Mouse (Mus musculus) liver, embryonic 16.5 days (tissue): Measurements from ENCODE around the gene Zfp385a. TPM values are rescaled to one million over a fixed set of nuclear protein-coding genes. Genes with fewer than 3 reads are reported as not detected.

Experiments used
- ATAC-seq: fragments of 200-750 bp; cut with Nextera tagmentation; 2 replicates; pipeline ENCODE4 v1.8.0; 2017; ENCODE audit warnings: low read depth, mild to moderate bottlenecking, moderate number of reproducible peaks, moderate library complexity
- H3K27ac ChIP-seq: fragments of 300-500 bp; sonication (generic); 2 replicates; pipeline ENCODE4 v1.5.1; 2014; ENCODE audit warnings: mild to moderate bottlenecking, low read length
- H3K27me3 ChIP-seq: fragments of 300-500 bp; sonication (generic); 2 replicates; pipeline ENCODE4 v1.6.1; 2014; ENCODE audit warnings: low read depth, low read length, mixed read lengths; ENCODE audit not compliant: control insufficient read depth, insufficient read depth
- H3K36me3 ChIP-seq: fragments of 300-500 bp; sonication (generic); 2 replicates; pipeline ENCODE4 v1.6.1; 2014; ENCODE audit warnings: mild to moderate bottlenecking; ENCODE audit not compliant: control insufficient read depth, insufficient read depth
- H3K4me1 ChIP-seq: fragments of 300-500 bp; sonication (generic); 2 replicates; pipeline ENCODE4 v1.6.1; 2014; ENCODE audit warnings: low read depth, low read length, mixed read lengths; ENCODE audit not compliant: control insufficient read depth
- H3K4me2 ChIP-seq: fragments of 300-500 bp; sonication (generic); 2 replicates; pipeline ENCODE4 v1.6.1; 2014; ENCODE audit warnings: low read depth, low read length, mixed read lengths
- H3K4me3 ChIP-seq: fragments of 300-500 bp; sonication (generic); 2 replicates; pipeline ENCODE4 v1.5.1; 2014; ENCODE audit warnings: low read depth, mild to moderate bottlenecking, low read length
- H3K9ac ChIP-seq: fragments of 300-500 bp; sonication (generic); 2 replicates; pipeline ENCODE4 v1.6.1; 2014; ENCODE audit warnings: low read depth, low read length
- H3K9me3 ChIP-seq: fragments of 300-500 bp; sonication (generic); replicated peaks from 2 replicates; pipeline ENCODE4 v1.6.1; 2016; ENCODE audit warnings: low read length; ENCODE audit not compliant: control insufficient read depth
- WGBS: fragments of 180-500 bp; shearing (Covaris S2); extraction: QIAGEN DNeasy Blood & Tissue Kit; methylation state at CpG from one replicate; pipeline ENCODE4 v1.1.7; 2014; ENCODE audit not compliant: insufficient replicate concordance; 5-methylcytosine and 5-hydroxymethylcytosine counted together
- microRNA counts: library from miRNA; unstranded; fragments of <30 nt; microRNA quantifications from one replicate; lab custom pipeline; 2016
- microRNA-seq: library from miRNA; unstranded; fragments of <30 nt; microRNA quantifications from one replicate; pipeline ENCODE4, GENCODE M21; 2016
- polyA plus RNA-seq: library from polyadenylated mRNA; unstranded; fragments of >200 nt; fragmentation: Nextera tagmentation; extraction: Ambion mirVana; gene quantifications from 2 replicates; pipeline ENCODE4 v1.2.1, GENCODE M21; 2015

The Zfp385a gene
- polyA plus RNA-seq, 1 experiment from 2014 or later = 7.0 TPM

DNA sequence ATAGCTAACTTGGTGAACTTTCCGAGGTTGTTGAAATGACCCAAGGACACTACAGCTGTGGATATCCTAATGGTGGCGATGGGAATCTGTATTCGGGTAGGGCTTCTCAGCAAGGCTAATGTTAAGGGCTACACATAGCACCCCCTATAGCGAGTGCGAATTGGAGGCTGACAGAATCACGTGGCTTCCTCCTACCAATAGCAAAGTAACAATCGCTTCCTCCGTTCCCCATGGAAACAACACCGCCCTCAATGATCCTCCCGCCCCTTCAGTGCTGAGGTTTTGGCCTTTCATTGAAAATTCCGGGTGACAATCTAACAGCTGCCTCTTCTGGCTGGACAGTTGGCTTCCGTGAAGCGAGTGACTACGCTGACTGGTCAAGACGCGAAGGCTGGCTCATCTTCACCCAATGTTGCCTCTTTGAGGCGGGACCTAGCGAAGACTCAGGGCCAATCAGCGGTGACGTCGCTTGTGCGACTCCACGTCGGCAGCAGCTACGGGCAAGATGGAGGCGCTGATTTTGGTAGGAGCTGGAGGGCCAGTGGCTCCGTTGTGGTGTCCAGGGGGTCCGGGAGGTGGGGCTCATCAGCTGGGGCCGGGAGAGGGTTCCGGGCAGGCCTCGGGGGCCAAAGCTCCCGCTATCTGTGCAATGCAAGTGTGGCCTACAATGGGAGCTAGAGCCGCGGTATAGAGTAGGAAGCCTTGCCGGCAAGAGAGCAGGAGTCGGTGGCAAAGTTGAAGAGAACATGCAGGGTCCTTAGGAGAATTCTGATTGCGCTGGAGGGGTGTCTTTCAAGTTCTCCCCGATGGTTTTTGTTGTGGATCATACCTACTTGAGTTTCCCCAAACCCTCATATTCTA, 67.2 kb downstream of the Zfp385a start, which contains the start of gene Copz1:
TSS of gene Copz1 (plus strand) at position 296 of the 861 bp plus-strand sequence.
- ATAC-seq = peak; percentile 97
- Histone ChIP-seq H3K4me1 (peaks cover 32% of the 10 kb centered on the region), H3K27me3 (no peaks in the 10 kb centered on the region), H3K27ac (peak within 1 kb of the TSS; percentile 85), H3K9ac (peak within 1 kb of the TSS; percentile 87), H3K36me3 (peaks cover under 1% of the 10 kb centered on the region; the same call in 1 of the 2 replicates), H3K9me3 (no peaks in the 10 kb centered on the region), H3K4me2 (peak within 1 kb of the TSS; percentile 78), H3K4me3 (peak within 1 kb of the TSS; percentile 85)
- WGBS = under 1% methylated on average over 38 of the region's 38 CpGs

DNA sequence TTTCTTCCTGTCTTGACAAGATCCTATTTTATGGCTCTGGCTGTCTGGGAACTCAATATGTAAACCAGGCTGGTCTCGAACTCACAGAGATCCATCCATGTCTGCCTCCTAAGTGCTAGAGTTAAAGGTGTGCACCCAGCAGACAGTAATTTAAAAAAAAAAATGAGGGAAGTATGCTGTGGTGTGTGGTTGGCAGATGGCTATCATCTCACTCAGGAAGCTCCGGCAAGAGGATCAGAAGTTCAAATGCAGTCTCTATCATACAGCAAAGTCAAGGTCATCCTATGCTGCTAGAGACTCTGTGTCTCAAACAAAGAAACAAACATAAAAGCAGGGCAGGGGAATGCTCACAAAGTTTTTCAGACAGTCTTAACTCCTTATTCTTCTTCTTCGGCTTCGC, 71.0 kb downstream of the Zfp385a start:
- Histone ChIP-seq H3K4me3 (no peak overlapping the region), H3K4me1 (peaks cover 25% of the 10 kb centered on the region), H3K27me3 (no peaks in the 10 kb centered on the region), H3K36me3 (no peaks in the 10 kb centered on the region), H3K27ac (0 out of 2 replicates have a peak overlapping the region, but pooled peaks have one; percentile 4), H3K9me3 (no peaks in the 10 kb centered on the region), H3K9ac (peak overlapping the region; percentile 19; the same call in 1 of the 2 replicates), H3K4me2 (no peak overlapping the region)
- WGBS = 46% methylated on average over 4 of the region's 4 CpGs
- no peak for ATAC-seq

DNA sequence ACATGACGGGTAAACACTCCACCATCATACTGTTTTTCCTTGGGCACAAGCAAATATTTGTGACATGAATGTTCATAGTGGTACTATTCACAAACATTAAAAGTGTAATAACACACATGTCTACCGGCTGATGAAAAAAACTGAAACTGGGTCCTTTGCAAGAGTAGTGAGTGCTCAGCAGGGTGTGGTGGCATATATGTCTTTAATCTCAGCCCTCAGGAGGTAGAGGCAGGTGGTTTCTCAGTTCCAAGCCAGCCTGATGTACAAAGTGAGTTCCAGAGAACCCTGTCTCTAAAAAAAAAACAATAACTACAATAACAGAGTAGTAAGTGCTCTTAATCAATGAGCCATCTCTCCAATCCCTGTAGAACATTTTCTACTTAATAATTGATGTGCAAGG, 75.1 kb downstream of the Zfp385a start:
- peak overlapping the region; percentile 11; the same call in 1 of the 2 replicates for H3K4me2 ChIP-seq
- H3K9ac ChIP-seq = no peak overlapping the region
- ATAC-seq = peak; percentile 61

More for the DNA sequence above, 75.1 kb downstream of the Zfp385a start:
- WGBS = 57% methylated on average over 2 of the region's 2 CpGs
- Histone ChIP-seq H3K9me3 (no peaks in the 10 kb centered on the region), H3K36me3 (no peaks in the 10 kb centered on the region), H3K4me3 (no peak overlapping the region), H3K27me3 (no peaks in the 10 kb centered on the region), H3K4me1 (peaks cover 29% of the 10 kb centered on the region), H3K27ac (peak overlapping the region; percentile 64)

MicroRNAs within 50 kb of the gene (microRNA counts, 519-probe panel; counts per million panel counts)
- microRNA mmu-miR-148b (lab: Ali Mortazavi, UCI) = 2,868 counts per million, percentile 78 among the panel's probes with 10 or more counts

Small RNA genes within 50 kb of the gene (microRNA-seq; reads per million reads assigned to microRNA genes)
- 434 reads per million, percentile 68 among the genes with 10 or more reads in this experiment for gene Mir148b
- 0.98 reads per million for gene Mir6963

Other genes with a start within 250 kb of the Zfp385a start
- gene Smug1, start 173.0 kb downstream of the Zfp385a start, polyA plus RNA-seq = 5.1 and 5.8 TPM in 2 replicates
- gene Cbx5, start 100.3 kb downstream of the Zfp385a start, polyA plus RNA-seq = 40.6 and 45.9 TPM in 2 replicates
- 174 and 193 TPM in 2 replicates for gene Hnrnpa1, start 99.7 kb downstream of the Zfp385a start, polyA plus RNA-seq
- 202 and 220 TPM in 2 replicates for gene Nfe2, start 81.7 kb downstream of the Zfp385a start, polyA plus RNA-seq
- 194 TPM in 2 replicates for gene Copz1, start 67.4 kb downstream of the Zfp385a start, polyA plus RNA-seq
- 1.0 and 1.1 TPM in 2 replicates for gene Gpr84, start 29.5 kb downstream of the Zfp385a start, polyA plus RNA-seq
- gene Itga5, start 26.7 kb upstream of the Zfp385a start, polyA plus RNA-seq = 18.4 and 19.6 TPM in 2 replicates
- not detected in 2 replicates for gene Gtsf1, start 90.4 kb upstream of the Zfp385a start, polyA plus RNA-seq
- gene Gtsf2, start 108.4 kb upstream of the Zfp385a start, polyA plus RNA-seq = not detected in 2 replicates
- 8.1 TPM in 2 replicates for gene Nckap1l, start 113.7 kb upstream of the Zfp385a start, polyA plus RNA-seq
- gene Pde1b, start 162.9 kb upstream of the Zfp385a start, polyA plus RNA-seq = 0.31 and 0.34 TPM in 2 replicates
- gene Ppp1r1a, start 197.9 kb upstream of the Zfp385a start, polyA plus RNA-seq = 0.36 and 1.0 TPM in 2 replicates
- not detected in 2 replicates for gene Glycam1, start 225.0 kb upstream of the Zfp385a start, polyA plus RNA-seq